Mouse (Mus musculus) CD4-positive naive resting alpha-beta T cell, adult 76 days (primary cell): ENCODE data around the gene Esf1. TPM values are rescaled to one million over a fixed set of nuclear protein-coding genes. Genes with fewer than 3 reads are reported as not detected.

Experiments used
- total RNA-seq: library from RNA; stranded (reverse); gene quantifications from one replicate; pipeline ENCODE4 v1.2.4, GENCODE M21; 2023

The Esf1 gene
- total RNA-seq: 35.4 TPM

DNA sequence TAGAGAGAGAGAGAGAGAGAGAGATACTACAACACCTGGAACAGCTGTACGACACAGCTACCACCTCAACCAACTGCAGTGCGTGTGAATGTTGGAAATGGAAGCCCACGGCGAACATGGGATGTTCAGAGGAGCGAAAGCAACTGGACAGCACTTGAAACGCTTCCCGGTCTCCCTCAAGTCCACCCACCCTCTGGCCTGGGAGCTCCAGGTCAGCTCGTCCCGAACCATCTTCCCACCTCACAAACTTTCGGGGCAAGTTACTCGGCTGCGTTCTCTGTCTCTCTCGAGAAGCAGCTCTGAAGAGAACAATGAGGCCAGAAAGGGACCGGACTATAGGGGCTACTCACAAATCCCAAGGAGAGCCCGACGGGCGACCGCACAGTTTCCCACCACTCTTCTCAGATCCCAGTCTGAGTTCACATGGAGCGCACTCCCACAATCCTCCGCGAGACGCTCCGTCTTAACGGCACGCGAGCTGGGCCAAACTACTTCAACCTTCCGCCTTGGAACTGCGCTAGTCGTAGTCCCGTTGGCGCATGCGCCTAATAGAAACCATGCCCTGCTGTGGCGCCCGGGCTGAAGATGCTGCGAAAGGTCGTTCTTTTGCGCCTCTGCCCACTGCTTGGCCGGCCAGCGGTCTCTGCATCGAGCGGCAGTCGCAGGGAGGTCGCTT, at the start of gene Esf1, which contains the start of gene Ndufaf5:
Esf1 (minus strand) TSS at position 438 of the 676 bp plus-strand sequence.
Ndufaf5 (plus strand) TSS at position 523 of the 676 bp plus-strand sequence.

GRCm38 (mm10) chr2:140151743-140152142, 18.6 kb downstream of the Esf1 start, which contains the start of gene Gm17374:
Gene Gm17374 (plus strand): TSS chr2:140152043.

Other genes starting within 250 kb of the Esf1 start
- gene Tasp1, start 103.8 kb downstream of the Esf1 start, total RNA-seq: 25.5 TPM
- gene Gm17374, start 18.5 kb downstream of the Esf1 start, total RNA-seq: not detected
- gene Ndufaf5, start 85 bp upstream of the Esf1 start, total RNA-seq: 18.6 TPM
- gene Sel1l2, start 219.1 kb upstream of the Esf1 start, total RNA-seq: not detected
- not detected for gene Macrod2, start 224.7 kb upstream of the Esf1 start, total RNA-seq